Mouse (Mus musculus) heart, postnatal 0 days (tissue): ENCODE results near the gene Pard3b.

Experiments used
- CTCF ChIP-seq: IDR thresholded peaks from 2 replicates; pipeline ENCODE4 v1.5.1; 2016; ENCODE audit warnings: antibody characterized with exemption, control low read depth, low read depth
- EP300 ChIP-seq: IDR thresholded peaks from 2 replicates; pipeline ENCODE4 v1.6.1; 2016; ENCODE audit warnings: antibody characterized with exemption, low read depth

GRCm38 (mm10) chr1:62449193-62449875 is 810.7 kb downstream of the Pard3b start:
- TF ChIP-seq CTCF (no peak), EP300 (no peak)
